Mouse (Mus musculus): ENCODE data around the gene Sumo2.
"Not testable (repeated sequence)": the region's sequence is repeated elsewhere in the genome, so short reads cannot be mapped to it uniquely, and the experiment has no call there.

- not testable (repeated sequence) for TF ChIP-seq POLR2A (IDR thresholded peaks at IDR 0.05; ENCODE audit: borderline replicate concordance, control insufficient read depth, low read depth, low read length); CTCF (IDR thresholded peaks at IDR 0.05; ENCODE audit: control insufficient read depth, insufficient read depth, low read length)
Measured at GRCm38 (mm10) chr11:115496559-115496958, 39.5 kb downstream of the Sumo2 start.

Measured in bone marrow, adult 2 months (tissue).